Mouse (Mus musculus): ENCODE measurements around the gene Lrrc30. TPM values are rescaled to one million over a fixed set of nuclear protein-coding genes. Genes with fewer than 3 reads are reported as not detected.
A peak's percentile ranks its signal among the peaks of the same experiment; 100 is the strongest.

The Lrrc30 gene
- total RNA-seq, 2 experiments from 2014 or later, result 0.15 TPM; not detected in 1

DNA sequence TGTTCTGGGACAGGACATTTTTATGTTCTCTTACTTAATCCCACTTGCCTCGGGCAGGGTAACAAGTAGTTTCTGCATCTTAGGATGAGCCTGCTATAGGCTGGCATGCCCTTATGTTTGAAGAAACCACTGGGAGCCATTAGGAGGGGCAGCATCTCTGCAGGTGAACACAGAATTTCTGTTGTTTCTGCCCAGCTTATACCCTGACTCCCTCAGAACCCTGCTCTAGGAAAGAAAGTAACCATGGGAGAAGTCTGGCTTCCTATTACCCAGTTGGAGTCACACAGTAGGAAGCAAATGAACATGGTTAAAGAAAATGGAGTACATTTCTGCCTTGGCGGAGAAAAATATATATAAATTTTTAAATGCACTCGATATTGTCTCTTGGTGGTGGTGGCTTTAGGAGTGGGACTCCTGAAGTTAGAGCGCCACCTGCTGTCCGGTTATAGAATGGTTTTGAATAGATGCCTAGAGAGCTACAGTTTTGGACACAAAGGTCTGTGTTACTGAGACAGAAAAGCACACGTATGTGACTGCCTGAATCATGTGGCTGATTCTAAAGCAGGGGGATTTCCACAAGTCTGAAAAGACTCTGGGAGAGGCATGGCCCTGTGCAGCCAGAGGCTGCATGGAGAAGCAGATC lies 47.5 kb downstream of the Lrrc30 start:
- DNase-seq, result peak; percentile 87 to 93
- intact Hi-C loops (cut with DNase I), result loop anchor here (1.0 to 10.0 kb wide), 7 partner anchors 73 to 1008 kb away; partner anchors contain the start of gene Ptprm

- intact Hi-C loops (cut with DNase I), result loop anchor here (2.0 to 10.0 kb wide), 3 partner anchors 112 to 840 kb away; no protein-coding TSS in a partner anchor
- DNase-seq, result no peak
These were observed 48.0 kb downstream of the Lrrc30 start for GRCm38 (mm10) chr17:67584533-67584932.

GRCm38 (mm10) chr17:67583422-67583821 lies 49.1 kb downstream of the Lrrc30 start:
- no peak for DNase-seq
- intact Hi-C loops (cut with DNase I), result loop anchor here (10.0 kb wide), 2 partner anchors 409 to 839 kb away; no protein-coding TSS in a partner anchor

DNA sequence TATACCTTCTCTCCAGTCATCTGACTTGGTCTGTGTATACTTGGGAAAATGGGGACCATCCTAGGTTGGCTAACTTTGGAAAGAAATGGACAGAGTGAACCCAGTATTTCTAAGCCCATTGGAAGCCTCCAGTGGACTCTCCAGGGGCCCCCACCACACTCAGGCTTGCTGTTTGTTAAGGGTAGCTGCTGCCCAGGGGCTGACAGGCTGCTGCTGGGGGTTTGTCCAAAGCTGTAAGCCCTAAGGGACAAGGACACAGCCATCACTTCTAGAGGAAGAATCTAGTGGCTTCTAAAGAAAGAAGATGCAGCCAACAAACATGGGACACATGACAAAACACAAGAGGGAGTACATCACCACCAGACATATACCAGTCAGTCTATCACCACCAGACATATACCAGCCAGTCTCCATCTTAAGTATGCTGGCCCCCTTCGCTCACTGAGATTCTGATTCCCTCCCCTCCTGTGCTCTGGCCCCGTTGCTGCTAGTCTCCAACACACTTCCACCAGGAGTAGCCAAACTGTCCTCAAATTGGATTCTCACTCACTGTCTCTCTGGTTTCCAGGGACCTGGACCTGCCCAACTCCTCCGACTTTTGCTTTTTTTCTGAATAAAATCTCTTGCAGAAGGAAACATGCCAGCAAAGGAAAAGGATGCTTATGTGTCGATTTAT lies 49.7 kb downstream of the Lrrc30 start:
- intact Hi-C loops (cut with DNase I), result loop anchor here (10.0 kb wide), 2 partner anchors 408 to 838 kb away; no protein-coding TSS in a partner anchor
- no peak for DNase-seq

DNA sequence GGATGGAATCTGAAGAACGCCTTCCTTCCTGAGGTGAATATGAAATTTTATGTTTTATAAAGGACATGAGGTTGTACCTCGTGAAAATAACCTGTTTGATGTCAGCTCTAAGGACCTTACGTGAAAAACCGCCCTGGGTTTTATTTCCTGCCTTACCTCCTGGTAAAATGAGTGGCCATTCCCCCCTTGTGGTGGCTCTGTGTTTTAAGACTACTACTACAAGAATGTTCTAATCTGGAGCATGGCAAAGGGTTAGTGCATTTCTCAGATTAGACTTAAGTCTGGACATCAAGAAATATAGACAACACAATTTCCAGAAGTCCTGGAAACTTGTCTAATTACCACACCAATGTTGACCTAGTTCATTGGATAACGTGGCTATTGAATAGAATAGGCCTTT lies 50.7 kb downstream of the Lrrc30 start:
- intact Hi-C loops (cut with DNase I), result loop anchor here (10.0 kb wide), 2 partner anchors 407 to 837 kb away; no protein-coding TSS in a partner anchor
- no peak for DNase-seq

Other genes starting within 250 kb of the Lrrc30 start
- under 1 TPM; 0.57 to 0.79 TPM for gene Lama1, start 64.5 kb upstream of the Lrrc30 start, total RNA-seq (2021)

All from heart, postnatal 10 days (tissue).